Mouse (Mus musculus) embryo, embryonic 10 days (tissue): ENCODE data around the gene Rbp7.

Source experiments
- DNase-seq: peaks from one replicate; pipeline ENCODE4 v3.0.0-alpha.2; 2015; ENCODE audit warnings: low spot score

Rbp7 gene

DNA sequence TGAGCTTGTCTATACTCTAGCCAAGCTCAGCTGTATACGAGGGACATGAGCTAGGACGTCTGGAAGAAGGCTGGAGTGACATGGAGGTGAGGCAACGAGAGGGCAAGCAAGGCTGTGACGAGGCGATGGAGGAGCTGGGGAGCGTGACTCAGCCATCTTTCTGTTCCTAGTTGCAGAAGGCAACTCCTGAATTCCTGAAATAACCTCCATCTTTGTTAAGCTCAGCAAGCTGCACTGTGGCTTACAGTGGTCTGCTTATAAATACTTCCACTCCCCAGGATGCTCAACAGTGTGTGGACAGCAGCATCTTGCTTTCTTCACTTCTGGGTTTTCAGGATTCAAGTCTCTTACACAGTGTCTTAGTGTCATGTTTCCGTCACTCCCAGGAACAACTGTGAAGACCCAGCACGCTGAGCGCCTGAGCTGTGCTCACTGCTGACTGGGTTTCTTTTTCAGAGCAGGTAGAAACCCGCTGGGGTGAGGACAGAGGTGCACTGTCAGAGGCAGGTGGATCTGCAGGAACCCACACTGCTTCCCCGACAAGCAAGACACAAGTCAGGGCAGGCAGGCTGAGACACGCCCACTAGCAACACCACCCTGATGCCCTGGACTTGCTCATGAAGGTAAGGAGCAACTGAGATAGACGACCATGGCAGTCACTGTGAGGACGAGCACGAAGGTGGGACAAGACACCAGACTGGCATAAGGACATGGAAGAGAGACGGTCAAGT, 48.9 kb downstream of the Rbp7 start:
- no peak for DNase-seq

DNA sequence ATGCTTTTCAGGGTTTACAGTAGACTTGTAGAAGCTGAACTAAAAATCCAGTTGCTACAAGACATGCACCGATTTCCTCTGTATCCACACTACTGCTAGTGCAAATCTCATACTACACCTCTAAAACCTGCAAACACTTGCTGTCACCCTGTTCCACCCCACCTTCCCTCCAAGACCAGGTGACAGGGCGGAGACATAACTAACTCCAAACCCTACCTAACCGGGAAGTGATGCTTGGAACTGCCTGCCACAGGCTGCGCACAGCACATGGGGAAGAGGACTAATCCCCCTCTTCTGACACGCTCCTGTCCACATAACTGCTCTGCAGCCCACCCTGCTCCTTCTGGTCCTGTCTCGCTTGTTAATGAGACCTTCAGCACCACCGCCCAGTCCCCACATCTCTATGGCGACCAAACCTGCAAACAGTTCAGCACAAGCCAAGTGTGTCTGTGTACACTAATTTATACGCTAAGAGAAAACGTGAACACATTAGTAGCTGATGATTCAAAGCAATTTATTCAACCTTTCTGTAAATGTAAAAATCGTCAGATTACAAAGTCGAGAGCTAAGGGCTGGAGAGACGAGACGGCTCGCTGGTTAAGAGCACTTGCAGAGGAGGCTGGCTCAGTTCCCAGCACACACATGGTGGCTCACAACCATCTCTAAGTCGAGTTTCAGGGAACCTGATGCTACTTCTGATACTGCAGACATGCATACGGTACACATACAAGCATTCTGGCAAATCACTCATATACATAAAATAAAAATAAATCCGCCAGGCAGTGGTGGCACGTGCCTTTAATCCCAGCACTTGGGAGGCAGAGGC, 49.9 kb downstream of the Rbp7 start:
- no peak for DNase-seq

DNA sequence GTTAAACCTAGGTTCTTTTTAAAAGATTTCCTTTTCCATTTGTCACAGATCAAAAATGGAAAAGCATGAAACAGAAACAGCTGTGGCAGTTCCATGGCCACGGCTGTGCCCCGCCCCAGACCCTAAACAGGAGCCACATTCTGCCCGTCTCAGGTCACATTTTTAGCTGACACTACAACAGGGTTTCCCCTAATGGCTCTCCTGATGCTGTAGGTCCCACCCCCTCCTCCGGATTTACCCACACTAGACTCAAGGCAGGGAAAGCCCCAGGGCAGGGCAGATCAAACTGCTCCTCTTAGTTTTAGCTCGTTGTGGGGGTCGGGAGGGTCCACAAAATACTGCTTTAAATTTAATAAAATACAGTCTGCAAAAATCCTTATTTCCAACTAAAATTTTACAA, 51.7 kb downstream of the Rbp7 start:
- peak; percentile 49 for DNase-seq

DNA sequence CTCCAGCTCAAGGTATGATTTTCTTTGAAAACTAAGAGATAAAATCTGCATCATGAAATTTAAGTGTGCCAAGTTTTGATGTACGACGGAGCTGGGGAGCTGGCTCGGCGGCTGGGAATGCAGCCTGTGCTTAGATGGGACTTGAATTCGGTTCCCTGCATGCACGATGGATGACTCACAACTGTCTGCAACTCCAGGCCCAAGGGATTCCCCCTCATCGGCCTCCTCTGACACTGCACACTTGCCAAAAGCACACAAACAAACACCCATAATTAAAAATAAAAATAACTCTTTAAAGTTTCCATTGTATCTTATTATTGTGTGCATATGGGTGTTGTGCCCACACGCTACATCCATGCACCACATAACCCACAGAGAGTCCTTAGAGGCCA, 53.2 kb downstream of the Rbp7 start:
- DNase-seq, result no peak

DNA sequence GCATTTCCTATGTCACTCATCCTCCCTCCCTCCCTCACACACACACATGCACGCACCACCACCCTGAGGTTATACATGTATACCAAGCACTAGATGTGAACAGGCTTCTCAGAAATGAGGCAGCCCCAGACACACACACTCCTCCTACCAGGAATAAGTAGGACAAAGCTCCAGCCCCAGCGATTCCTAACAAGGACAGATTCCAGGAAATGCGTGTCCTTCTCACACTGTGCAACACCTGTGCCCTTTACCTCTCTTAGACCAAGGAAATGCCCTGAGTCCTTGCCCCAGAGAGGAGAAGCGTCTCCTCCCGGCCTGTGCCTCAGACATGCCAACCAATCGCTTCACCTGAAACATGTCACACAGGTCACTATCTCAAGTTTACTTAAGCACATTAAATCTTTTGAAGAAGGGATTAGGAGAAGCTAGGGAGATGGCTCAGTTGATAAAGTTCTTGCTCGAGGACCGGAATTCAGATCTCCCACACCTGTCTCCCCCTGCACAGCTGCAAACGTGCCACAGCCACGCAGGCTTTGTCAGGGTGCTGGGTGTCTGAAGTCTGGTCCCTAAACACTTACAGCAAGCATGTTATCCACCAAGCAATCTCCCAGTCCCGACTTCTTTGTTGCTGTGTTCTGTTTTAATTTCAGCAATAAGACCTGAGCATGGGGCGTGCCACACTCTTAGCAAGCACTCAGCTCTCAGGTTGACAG, 53.7 kb downstream of the Rbp7 start:
- no peak for DNase-seq
